ENCODE assay signal across 10 mouse cellular contexts in genomic region chr7:135598303-135598855, GRCm38 (mm10).
A peak's percentile ranks its signal among the peaks of the same experiment; 100 is the strongest.
DNase-seq lines count a peak whose midpoint lies in the region; ATAC-seq and TF ChIP-seq lines count a peak whose summit lies in the region.
"Had no signal": no experiment of that assay in that cellular context is flagged by ENCODE, and none has a peak within 500 bp of the region (broad histone marks: within the 10 kb centered on the region; RNA-seq: fewer than 3 reads in every experiment).

No protein-coding gene starts in this region.

- H3K4me1 ChIP-seq in forebrain, embryonic 10.5 days, result peaks cover 47% of the 10 kb centered on the region
- no peaks in the 10 kb centered on the region for H3K4me1 ChIP-seq in forebrain, postnatal 0 days (ENCODE audit: insufficient read depth)
- peaks cover 6% of the 10 kb centered on the region for H3K4me1 ChIP-seq in spleen, adult 2 months (ENCODE audit: control insufficient read depth, insufficient read depth, insufficient read length)

- no peak overlapping the region for H3K4me3 ChIP-seq in forebrain, embryonic 10.5 days
- H3K4me3 ChIP-seq in forebrain, postnatal 0 days (ENCODE audit: low read depth, low read length), result no peak overlapping the region
- H3K4me3 ChIP-seq in spleen, adult 2 months (ENCODE audit: extremely low read depth, insufficient read depth, insufficient read length), result no peak overlapping the region
- H3K4me3 ChIP-seq: hindbrain, embryonic 13.5 days had no signal

- WGBS in forebrain, embryonic 10.5 days, result 66% methylated on average over 7 of the region's 7 CpGs
- 74% methylated on average over 7 of the region's 7 CpGs for WGBS in forebrain, postnatal 0 days
- 9% methylated on average over 7 of the region's 7 CpGs for WGBS in spleen, adult 2 months

- TF ChIP-seq CTCF in forebrain, postnatal 0 days (IDR thresholded peaks at IDR 0.05; ENCODE audit: low read depth), result no peak
- no peak for TF ChIP-seq CTCF in spleen, adult 2 months (IDR thresholded peaks at IDR 0.05; ENCODE audit: extremely low read depth, insufficient read depth, insufficient read length, insufficient replicate concordance)

- no peaks in the 10 kb centered on the region for H3K36me3 ChIP-seq in forebrain, embryonic 10.5 days (replicated peaks)
- no peaks in the 10 kb centered on the region for H3K36me3 ChIP-seq in forebrain, postnatal 0 days (ENCODE audit: insufficient read depth)
- no peaks in the 10 kb centered on the region for H3K36me3 ChIP-seq in spleen, adult 2 months (ENCODE audit: control insufficient read depth, insufficient read depth, low read length)
- H3K36me3 ChIP-seq: hindbrain, embryonic 13.5 days had no signal

- TF ChIP-seq POLR2A in spleen, adult 2 months (IDR thresholded peaks at IDR 0.05; ENCODE audit: low read depth, low read length), result no peak

- H3K27ac ChIP-seq in forebrain, embryonic 10.5 days, result peak overlapping the region; percentile 46; the same call in 1 of the 2 replicates
- H3K27ac ChIP-seq in forebrain, postnatal 0 days (ENCODE audit: low read depth, low read length), result no peak overlapping the region
- H3K27ac ChIP-seq in spleen, adult 2 months (ENCODE audit: insufficient read depth, low read length), result peak overlapping the region; percentile 29; the same call in 1 of the 2 replicates
- H3K27ac ChIP-seq: hindbrain, embryonic 13.5 days had no signal

- H3K9ac ChIP-seq in forebrain, postnatal 0 days, result no peak overlapping the region
- H3K9ac ChIP-seq: hindbrain, embryonic 13.5 days had no signal

- H3K9me3 ChIP-seq in forebrain, embryonic 10.5 days, result no peaks in the 10 kb centered on the region
- no peaks in the 10 kb centered on the region for H3K9me3 ChIP-seq in forebrain, postnatal 0 days (ENCODE audit: low read length)
- H3K9me3 ChIP-seq: hindbrain, embryonic 13.5 days had no signal

- no peak for ATAC-seq in forebrain, postnatal 0 days
- peak; percentile 58; the same call in 1 of the 2 replicates for ATAC-seq in neutrophil, adult 5-6 weeks (ENCODE audit: extremely low read depth, insufficient number of reproducible peaks, low FRiP score, poor library complexity, severe bottlenecking)

- H3K4me2 ChIP-seq in forebrain, postnatal 0 days (ENCODE audit: low read depth), result no peak overlapping the region
- H3K4me2 ChIP-seq: hindbrain, embryonic 13.5 days had no signal

- H3K27me3 ChIP-seq in forebrain, embryonic 10.5 days (ENCODE audit: poor library complexity, severe bottlenecking), result 0 out of 2 replicates have a peak, but pooled peaks cover 3% of the 10 kb centered on the region
- no peaks in the 10 kb centered on the region for H3K27me3 ChIP-seq in forebrain, postnatal 0 days (ENCODE audit: insufficient read depth, low read length)
- no peaks in the 10 kb centered on the region for H3K27me3 ChIP-seq in spleen, adult 2 months (ENCODE audit: control insufficient read depth, insufficient read depth, low read length)
- H3K27me3 ChIP-seq: hindbrain, embryonic 13.5 days had no signal

- DNase-seq in forebrain, embryonic 10.5 days (ENCODE audit: extremely low spot score, low spot score), result no peak
- no peak for DNase-seq in forebrain, postnatal 0 days
- peak in 1 of 2 experiments; percentile 21 for DNase-seq in spleen, adult 2 months (ENCODE audit: low read depth in 1 of 2, low spot score in 2 of 2)
- DNase-seq in spleen, postnatal 14 days (ENCODE audit: low spot score in 2 of 2), result no peak
- DNase-seq in liver, result peak; percentile 55
- DNase-seq in ovary, postnatal 14 days (ENCODE audit: low spot score), result no peak
- DNase-seq in neural tube, embryonic 10.5 days (ENCODE audit: extremely low spot score, low spot score), result no peak
- DNase-seq: layer of hippocampus, adult 9-11 months had no signal
